Mouse (Mus musculus): ENCODE results near the gene Adssl1. TPM values are rescaled to one million over a fixed set of nuclear protein-coding genes. Genes with fewer than 3 reads are reported as not detected.

The Adssl1 gene
- polyA plus RNA-seq, 1 experiment = 44.6 TPM

DNA sequence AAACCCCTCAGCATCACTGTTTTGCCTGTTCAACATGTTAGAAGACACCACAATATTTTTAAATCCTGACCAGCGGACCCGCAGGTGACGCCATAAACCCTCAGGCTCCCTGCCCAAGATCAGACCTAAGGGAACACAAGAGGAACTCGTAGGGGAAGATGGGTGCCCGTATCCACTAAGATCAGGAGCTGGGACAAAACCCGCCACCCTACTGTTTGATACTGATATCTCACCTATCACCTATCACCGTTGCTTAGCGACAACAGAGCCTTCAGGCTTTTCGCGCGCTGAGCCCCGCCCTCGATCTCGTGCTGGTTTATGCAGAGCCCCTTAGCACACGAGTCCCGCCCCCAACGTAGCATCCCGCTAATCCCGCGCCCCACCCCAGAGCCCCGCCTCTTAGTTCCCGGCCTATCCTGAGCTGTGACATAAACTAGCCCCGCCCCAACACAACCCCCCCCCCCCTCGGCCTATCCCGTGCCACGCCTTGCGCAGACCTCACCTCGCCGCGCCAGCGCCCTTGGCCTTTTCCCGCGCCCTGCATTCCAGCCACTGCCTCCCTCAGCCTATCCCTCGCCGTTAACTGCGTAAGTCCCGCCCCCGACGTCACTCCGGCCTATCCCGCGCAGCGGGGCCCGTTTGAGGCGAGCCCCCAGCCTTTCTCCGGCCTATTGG is 24.5 kb downstream of the Adssl1 start, which contains the start of gene Siva1:
Siva1 (plus strand) TSS at position 500 of the 675 bp plus-strand sequence.
- no peak for TF ChIP-seq POLR2A (IDR thresholded peaks at IDR 0.05; ENCODE audit: extremely low read depth, insufficient read depth, low read length)
- no peak for TF ChIP-seq CTCF (IDR thresholded peaks at IDR 0.05; ENCODE audit: extremely low read depth, insufficient read depth, low read length)
- Histone ChIP-seq H3K4me3 (ENCODE audit: insufficient read depth, low read length) (peak within 1 kb of the TSS; percentile 95), H3K4me1 (ENCODE audit: control insufficient read depth, insufficient read depth, low read length) (peaks cover 2% of the 10 kb centered on the region; the same call in 1 of the 2 replicates), H3K27ac (ENCODE audit: insufficient read depth, low read length) (no peak within 1 kb of the TSS)

- H3K4me1 ChIP-seq (ENCODE audit: control insufficient read depth, insufficient read depth, low read length) = peaks cover 2% of the 10 kb centered on the region; the same call in 1 of the 2 replicates
- TF ChIP-seq POLR2A (IDR thresholded peaks at IDR 0.05; ENCODE audit: extremely low read depth, insufficient read depth, low read length) (peak; percentile 65), CTCF (IDR thresholded peaks at IDR 0.05; ENCODE audit: extremely low read depth, insufficient read depth, low read length) (no peak)
- no peak overlapping the region for H3K27ac ChIP-seq (ENCODE audit: insufficient read depth, low read length)
- H3K4me3 ChIP-seq (ENCODE audit: insufficient read depth, low read length) = peak overlapping the region; percentile 95
Observed at GRCm38 (mm10) chr12:112644855-112645506, 25.1 kb downstream of the Adssl1 start.

GRCm38 (mm10) chr12:112646139-112646538 is 26.3 kb downstream of the Adssl1 start:
- no peak for TF ChIP-seq CTCF (IDR thresholded peaks at IDR 0.05; ENCODE audit: extremely low read depth, insufficient read depth, low read length)
- TF ChIP-seq POLR2A (IDR thresholded peaks at IDR 0.05; ENCODE audit: extremely low read depth, insufficient read depth, low read length) = no peak
- Histone ChIP-seq H3K4me1 (ENCODE audit: control insufficient read depth, insufficient read depth, low read length) (peaks cover 2% of the 10 kb centered on the region; the same call in 1 of the 2 replicates), H3K4me3 (ENCODE audit: insufficient read depth, low read length) (no peak overlapping the region), H3K27ac (ENCODE audit: insufficient read depth, low read length) (no peak overlapping the region)

DNA sequence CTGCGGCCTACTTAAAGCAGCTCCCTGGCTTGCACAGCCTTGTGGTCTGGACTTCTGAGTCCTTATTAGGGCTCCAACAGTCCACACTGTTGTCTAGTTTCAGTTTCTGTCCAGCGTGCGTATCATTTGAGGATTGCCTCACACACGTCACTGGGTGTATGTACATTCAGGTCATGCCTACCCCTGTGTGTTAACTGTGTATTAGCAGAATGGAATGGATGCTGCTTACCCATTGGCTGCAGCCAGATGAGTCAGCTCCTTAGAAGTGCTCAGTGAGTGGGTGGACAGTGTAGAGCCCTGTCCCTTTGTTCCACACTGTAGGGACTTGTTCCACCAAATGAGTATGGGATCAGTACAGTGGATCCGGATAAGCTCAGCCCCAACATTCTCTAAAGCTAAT is 28.2 kb downstream of the Adssl1 start:
- Histone ChIP-seq H3K4me3 (ENCODE audit: insufficient read depth, low read length) (no peak overlapping the region), H3K27ac (ENCODE audit: insufficient read depth, low read length) (no peak overlapping the region), H3K4me1 (ENCODE audit: control insufficient read depth, insufficient read depth, low read length) (peaks cover 2% of the 10 kb centered on the region; the same call in 1 of the 2 replicates)
- TF ChIP-seq CTCF (IDR thresholded peaks at IDR 0.05; ENCODE audit: extremely low read depth, insufficient read depth, low read length) (no peak), POLR2A (IDR thresholded peaks at IDR 0.05; ENCODE audit: extremely low read depth, insufficient read depth, low read length) (no peak)

DNA sequence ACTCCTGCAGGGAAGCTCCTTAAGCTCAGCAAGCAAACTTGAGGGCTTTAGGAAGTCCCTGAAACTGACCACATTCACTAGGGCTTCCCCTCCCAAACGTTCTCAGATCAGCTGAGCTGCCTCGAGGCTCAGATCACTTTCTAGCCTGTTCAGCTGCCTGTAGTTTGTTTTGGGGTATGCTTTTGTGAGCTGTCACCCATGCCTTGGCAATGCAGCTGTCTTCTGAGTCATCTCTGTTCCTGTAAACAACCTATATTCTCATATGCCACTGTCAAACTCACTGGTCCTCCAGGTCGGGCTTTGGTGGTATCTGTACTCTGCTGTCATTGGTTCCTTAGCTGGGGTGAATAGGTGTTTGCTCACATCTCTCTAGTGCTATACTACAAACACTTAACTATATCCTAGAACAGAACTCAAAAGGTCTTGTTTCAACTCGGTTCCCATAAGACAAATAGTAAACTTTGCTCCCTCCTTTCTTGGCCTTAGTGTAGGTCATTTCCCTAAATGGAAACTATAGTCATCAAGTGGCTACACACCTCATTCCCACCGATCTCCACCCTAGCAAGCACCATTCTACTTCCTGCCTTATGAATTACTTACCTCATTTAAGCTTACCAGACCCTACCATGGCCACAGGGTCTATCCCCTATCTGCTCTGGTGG is 32.1 kb downstream of the Adssl1 start:
- no peak overlapping the region for H3K4me3 ChIP-seq (ENCODE audit: insufficient read depth, low read length)
- H3K27ac ChIP-seq (ENCODE audit: insufficient read depth, low read length) = no peak overlapping the region
- TF ChIP-seq POLR2A (IDR thresholded peaks at IDR 0.05; ENCODE audit: extremely low read depth, insufficient read depth, low read length) (no peak), CTCF (IDR thresholded peaks at IDR 0.05; ENCODE audit: extremely low read depth, insufficient read depth, low read length) (no peak)
- no peaks in the 10 kb centered on the region for H3K4me1 ChIP-seq (ENCODE audit: control insufficient read depth, insufficient read depth, low read length)

DNA sequence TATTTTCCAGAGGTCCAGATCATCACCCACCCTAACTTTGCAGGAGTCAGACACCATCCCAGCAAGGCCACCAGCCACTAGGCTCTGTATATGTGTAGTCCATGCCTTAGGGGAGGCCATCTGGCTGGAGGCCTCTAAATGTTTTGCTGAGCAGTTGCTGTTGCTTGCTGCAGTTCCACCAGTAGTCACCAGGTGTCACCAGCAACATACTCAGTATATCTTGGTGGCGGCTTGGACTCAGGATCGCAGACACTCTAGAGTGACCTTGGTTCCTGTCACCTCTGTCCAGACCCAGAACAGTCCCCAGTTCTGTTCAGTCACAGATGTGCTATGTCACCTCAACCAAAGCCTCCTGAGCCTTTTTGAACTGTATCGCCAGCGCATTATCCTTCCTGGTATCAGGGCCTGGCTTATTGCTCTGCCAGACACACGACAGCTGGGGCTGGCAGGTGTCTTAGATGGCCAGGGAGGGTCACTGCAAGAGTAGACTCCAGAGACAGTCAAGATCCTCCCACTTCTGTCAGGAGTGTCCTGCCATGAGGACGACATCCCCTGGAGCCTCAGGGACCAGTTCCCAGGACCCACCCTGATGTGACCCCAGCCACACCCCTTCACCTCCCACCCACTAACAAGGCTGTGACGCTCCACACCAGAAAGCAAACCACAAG is 33.4 kb downstream of the Adssl1 start:
- Histone ChIP-seq H3K4me3 (ENCODE audit: insufficient read depth, low read length) (no peak overlapping the region), H3K4me1 (ENCODE audit: control insufficient read depth, insufficient read depth, low read length) (no peaks in the 10 kb centered on the region), H3K27ac (ENCODE audit: insufficient read depth, low read length) (no peak overlapping the region)
- TF ChIP-seq POLR2A (IDR thresholded peaks at IDR 0.05; ENCODE audit: extremely low read depth, insufficient read depth, low read length) (no peak), CTCF (IDR thresholded peaks at IDR 0.05; ENCODE audit: extremely low read depth, insufficient read depth, low read length) (peak; percentile 97)

- Histone ChIP-seq H3K4me1 (ENCODE audit: control insufficient read depth, insufficient read depth, low read length) (no peaks in the 10 kb centered on the region), H3K4me3 (ENCODE audit: insufficient read depth, low read length) (no peak overlapping the region), H3K27ac (ENCODE audit: insufficient read depth, low read length) (no peak overlapping the region)
- TF ChIP-seq CTCF (IDR thresholded peaks at IDR 0.05; ENCODE audit: extremely low read depth, insufficient read depth, low read length) (no peak), POLR2A (IDR thresholded peaks at IDR 0.05; ENCODE audit: extremely low read depth, insufficient read depth, low read length) (no peak)
Observed at GRCm38 (mm10) chr12:112654076-112654475, 34.2 kb downstream of the Adssl1 start.

GRCm38 (mm10) chr12:112658619-112659018 is 38.8 kb downstream of the Adssl1 start:
- TF ChIP-seq POLR2A (IDR thresholded peaks at IDR 0.05; ENCODE audit: extremely low read depth, insufficient read depth, low read length) (no peak), CTCF (IDR thresholded peaks at IDR 0.05; ENCODE audit: extremely low read depth, insufficient read depth, low read length) (no peak)

GRCm38 (mm10) chr12:112659109-112659508 is 39.3 kb downstream of the Adssl1 start:
- Histone ChIP-seq H3K27ac (ENCODE audit: insufficient read depth, low read length) (no peak overlapping the region), H3K4me1 (ENCODE audit: control insufficient read depth, insufficient read depth, low read length) (no peaks in the 10 kb centered on the region), H3K4me3 (ENCODE audit: insufficient read depth, low read length) (no peak overlapping the region)
- TF ChIP-seq CTCF (IDR thresholded peaks at IDR 0.05; ENCODE audit: extremely low read depth, insufficient read depth, low read length) = 0 out of 2 replicates have a peak, but pooled peaks have one; percentile 14
- TF ChIP-seq POLR2A (IDR thresholded peaks at IDR 0.05; ENCODE audit: extremely low read depth, insufficient read depth, low read length) = no peak

More at GRCm38 (mm10) chr12:112658619-112659018, 38.8 kb downstream of the Adssl1 start:
- H3K27ac ChIP-seq (ENCODE audit: insufficient read depth, low read length) = no peak overlapping the region
- H3K4me1 ChIP-seq (ENCODE audit: control insufficient read depth, insufficient read depth, low read length) = no peaks in the 10 kb centered on the region
- H3K4me3 ChIP-seq (ENCODE audit: insufficient read depth, low read length) = no peak overlapping the region

Data from cortical plate, adult 2 months (tissue).